Mouse (Mus musculus) c-Kit-positive CD71-positive TER-119-positive erythroid progenitor cells, embryonic 14.5 days (primary cell): ENCODE data around the gene Grip2.

Source experiments
- DNase-seq: peaks from one replicate; pipeline ENCODE4 v3.0.0-alpha.2; 2013; ENCODE audit warnings: low spot score

Gene Grip2

GRCm38 (mm10) chr6:91795640-91796039, 31.4 kb downstream of the Grip2 start:
- DNase-seq = no peak

GRCm38 (mm10) chr6:91788311-91788798, 38.7 kb downstream of the Grip2 start:
- DNase-seq = no peak

- DNase-seq = no peak
These were observed 42.0 kb downstream of the Grip2 start for GRCm38 (mm10) chr6:91785018-91785417.

GRCm38 (mm10) chr6:91779206-91779605, 47.8 kb downstream of the Grip2 start:
- no peak for DNase-seq

GRCm38 (mm10) chr6:91776543-91776942, 50.5 kb downstream of the Grip2 start:
- peak; percentile 26 for DNase-seq

GRCm38 (mm10) chr6:91773951-91774350, 53.1 kb downstream of the Grip2 start:
- no peak for DNase-seq

GRCm38 (mm10) chr6:91767550-91767949, 59.5 kb downstream of the Grip2 start:
- no peak for DNase-seq

GRCm38 (mm10) chr6:91762051-91762742, 64.9 kb downstream of the Grip2 start:
- no peak for DNase-seq

- no peak for DNase-seq
These were observed 72.2 kb downstream of the Grip2 start for GRCm38 (mm10) chr6:91754845-91755244.

GRCm38 (mm10) chr6:91754098-91754497, 73.0 kb downstream of the Grip2 start:
- no peak for DNase-seq

- DNase-seq = no peak
These were observed 74.2 kb downstream of the Grip2 start for GRCm38 (mm10) chr6:91752884-91753283.

- no peak for DNase-seq
These were observed 76.1 kb downstream of the Grip2 start for GRCm38 (mm10) chr6:91750976-91751375.

GRCm38 (mm10) chr6:91746776-91747175, 80.3 kb downstream of the Grip2 start:
- no peak for DNase-seq

GRCm38 (mm10) chr6:91745947-91746582, 81.0 kb downstream of the Grip2 start:
- no peak for DNase-seq

- no peak for DNase-seq
These were observed 81.8 kb downstream of the Grip2 start for GRCm38 (mm10) chr6:91745246-91745645.

- DNase-seq = no peak
These were observed 83.2 kb downstream of the Grip2 start for GRCm38 (mm10) chr6:91743886-91744285.

- DNase-seq = no peak
These were observed 84.1 kb downstream of the Grip2 start for GRCm38 (mm10) chr6:91742995-91743394.

- DNase-seq = no peak
These were observed 84.6 kb downstream of the Grip2 start for GRCm38 (mm10) chr6:91742466-91742865.

GRCm38 (mm10) chr6:91741046-91741445, 86.0 kb downstream of the Grip2 start:
- DNase-seq = peak; percentile 32

GRCm38 (mm10) chr6:91738058-91738457, 89.0 kb downstream of the Grip2 start:
- no peak for DNase-seq

- DNase-seq = no peak
These were observed 89.6 kb downstream of the Grip2 start for GRCm38 (mm10) chr6:91737451-91737850.

- no peak for DNase-seq
These were observed 90.6 kb downstream of the Grip2 start for GRCm38 (mm10) chr6:91736471-91736870.

- DNase-seq = no peak
These were observed 94.9 kb downstream of the Grip2 start for GRCm38 (mm10) chr6:91732138-91732537.

- DNase-seq = no peak
These were observed 97.3 kb downstream of the Grip2 start for GRCm38 (mm10) chr6:91729677-91730127.
